Mouse (Mus musculus) left cerebral cortex, postnatal 14 days (tissue): ENCODE measurements around the gene Umps. TPM values are rescaled to one million over a fixed set of nuclear protein-coding genes. Genes with fewer than 3 reads are reported as not detected.

Source experiments
- total RNA-seq, 2 experiments: library from RNA; stranded (reverse); gene quantifications; 2 replicates each; pipeline ENCODE4 v1.2.3; 2021

Umps gene
- total RNA-seq, 2 experiments from 2014 or later = 14.6 to 15.3 TPM

Other genes starting within 250 kb of the Umps start
- not detected for gene Muc13, start 173.0 kb downstream of the Umps start, total RNA-seq
- gene Itgb5, start 137.4 kb downstream of the Umps start, total RNA-seq = 10 to 100 TPM; 32.5 to 32.7 TPM